Mouse (Mus musculus): ENCODE measurements at regions not wholly inside any gene's neighbourhood (a gene's known extent, or its start where the extent isn't known, plus 50 kb on each side); places are given as distances from the start of the nearest gene placed in this dataset.

GRCm38 (mm10) chr12:112376236-112376635 is 113.0 kb upstream of the A530016L24Rik start:
- no peak for DNase-seq (ENCODE audit: low read depth, low spot score)

DNA sequence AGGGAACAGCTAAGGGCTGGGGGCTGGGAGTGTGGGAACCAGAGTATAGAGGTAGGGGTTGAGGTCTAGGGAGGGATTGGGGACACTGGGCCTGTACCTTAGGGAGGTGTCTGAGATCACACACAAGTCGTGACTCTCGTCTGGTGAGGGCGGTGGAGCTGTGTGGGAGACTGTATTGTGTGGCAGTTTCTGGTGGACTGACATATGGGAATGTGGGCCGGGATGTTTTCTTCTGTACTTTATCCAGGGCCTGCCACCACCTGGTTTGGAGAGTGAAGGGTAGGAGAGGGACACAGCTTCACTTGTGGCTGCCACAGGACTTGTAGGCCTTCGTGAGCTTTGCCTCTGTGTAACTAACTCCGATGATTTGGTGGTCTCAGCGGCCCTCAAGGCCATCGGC is 112.5 kb upstream of the A530016L24Rik start:
- no peak for DNase-seq (ENCODE audit: low read depth, low spot score)

DNA sequence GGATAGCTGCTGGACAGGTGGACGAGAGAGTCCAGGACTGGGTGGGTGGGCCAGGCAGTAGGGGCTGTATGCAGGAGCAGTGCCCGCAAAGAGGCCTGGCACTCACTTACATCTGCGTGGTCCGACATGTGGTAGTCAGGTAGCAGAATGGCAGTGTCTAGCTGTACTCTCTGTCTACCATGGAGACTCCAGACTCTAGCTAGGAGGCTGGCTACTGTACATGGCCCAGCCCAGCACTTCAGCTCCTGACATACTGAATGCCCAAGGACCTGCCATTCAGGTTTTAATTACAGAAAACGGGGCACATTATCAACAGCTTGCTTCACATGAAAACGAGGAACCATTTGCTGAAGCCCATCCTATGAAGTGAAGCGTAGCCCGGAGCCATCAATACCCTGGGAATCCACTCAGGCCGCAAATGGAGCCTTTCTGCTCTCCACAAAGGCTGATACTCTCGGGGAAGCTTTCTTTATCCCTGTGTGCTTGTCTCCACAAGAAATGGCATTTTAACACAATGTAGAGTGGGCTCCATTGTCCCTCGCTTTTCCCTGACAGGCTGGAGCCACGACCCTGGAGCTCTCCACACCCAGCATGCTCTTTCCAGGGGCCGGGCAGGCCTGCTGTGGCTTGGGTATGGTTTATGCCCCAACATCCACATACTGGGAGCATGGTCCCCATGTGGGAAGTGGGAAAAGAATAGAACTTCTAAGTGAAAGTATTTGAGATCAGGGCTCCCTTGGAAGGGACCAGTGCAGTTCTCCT is 110.6 kb upstream of the A530016L24Rik start:
- DNase-seq (ENCODE audit: low read depth, low spot score): no peak

DNA sequence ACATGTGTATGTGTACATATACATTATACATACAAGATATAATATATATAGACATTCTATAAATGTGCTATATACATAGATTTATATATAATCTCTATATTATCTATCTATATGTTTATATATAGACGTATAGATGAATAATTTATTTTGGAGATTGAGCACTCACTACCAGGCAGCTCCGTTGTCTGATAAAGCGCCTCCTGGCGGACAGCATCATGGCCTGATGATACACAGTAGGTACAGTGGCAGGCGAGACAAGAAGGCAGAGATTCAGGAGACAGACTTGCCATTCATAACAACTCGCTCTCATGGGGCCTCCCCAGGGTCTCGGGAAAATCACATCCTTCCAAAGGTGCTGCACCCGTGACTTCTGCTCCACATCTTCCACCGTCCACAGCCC is 101.4 kb upstream of the A530016L24Rik start:
- DNase-seq (ENCODE audit: low read depth, low spot score): no peak

DNA sequence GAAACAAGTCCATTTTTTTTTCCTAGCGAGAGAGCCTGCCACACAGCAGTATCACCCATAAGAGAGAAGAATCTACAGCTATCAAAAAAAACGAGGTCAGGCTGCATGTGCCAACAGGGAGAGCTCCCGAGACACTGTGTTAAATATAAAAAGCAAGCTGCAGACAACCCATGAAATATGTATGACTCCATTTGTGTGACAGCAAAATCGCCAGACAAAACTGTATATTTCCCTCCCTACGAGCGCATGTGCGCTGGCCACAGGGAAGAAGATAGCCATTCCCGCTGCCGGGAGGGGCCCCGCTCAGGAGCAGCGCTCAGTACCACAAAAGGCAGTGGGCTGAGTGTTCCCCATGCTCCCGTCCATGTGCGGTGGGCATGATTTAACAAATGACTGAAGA is 93.3 kb upstream of the A530016L24Rik start:
- no peak for DNase-seq (ENCODE audit: low read depth, low spot score)

DNA sequence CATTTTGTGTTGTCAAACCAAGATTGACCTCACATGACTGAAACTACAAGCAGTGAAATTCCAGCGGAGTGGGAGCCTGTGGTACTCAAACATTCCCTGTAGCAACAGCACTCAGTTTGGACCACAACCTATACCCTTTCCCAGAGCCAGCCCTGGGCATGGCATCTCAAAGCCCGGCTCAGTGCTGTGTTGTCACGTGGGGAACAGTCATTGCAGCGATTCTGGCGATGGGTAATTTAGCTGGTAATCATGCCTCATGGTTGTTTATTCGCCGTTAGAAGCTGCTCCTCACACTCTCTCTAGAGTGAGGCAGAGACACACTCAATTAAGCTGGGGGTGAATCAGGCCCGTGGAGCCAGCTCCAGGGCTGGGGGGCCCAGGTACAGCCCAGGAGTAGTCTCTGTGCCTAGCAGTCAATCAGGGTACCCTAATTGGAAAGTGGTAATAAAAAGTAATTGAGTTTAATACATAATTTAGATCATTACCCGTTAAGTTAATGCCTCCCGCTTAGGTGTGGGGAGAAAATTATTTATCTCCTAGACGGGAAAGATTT is 85.5 kb upstream of the A530016L24Rik start:
- DNase-seq (ENCODE audit: low read depth, low spot score): no peak

DNA sequence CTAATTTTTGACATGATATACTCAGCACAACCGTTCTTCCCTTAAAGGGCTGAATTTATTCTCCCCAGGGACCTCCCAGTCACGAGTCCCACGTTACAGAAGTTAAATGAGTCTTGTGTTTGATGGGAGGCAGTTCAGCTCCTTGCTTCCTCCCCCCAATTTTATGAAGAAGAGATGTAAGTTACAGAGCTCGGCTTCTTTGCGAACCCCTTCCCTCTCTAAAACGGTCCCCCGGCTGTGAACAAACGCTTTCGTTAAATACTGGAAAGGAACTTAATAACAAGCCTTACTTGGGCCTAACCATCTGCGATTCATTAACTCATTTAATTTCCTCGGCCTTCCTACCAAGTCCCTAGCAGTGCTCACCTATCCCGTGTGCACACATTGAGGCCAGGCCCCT is 84.9 kb upstream of the A530016L24Rik start:
- DNase-seq (ENCODE audit: low read depth, low spot score): no peak

DNA sequence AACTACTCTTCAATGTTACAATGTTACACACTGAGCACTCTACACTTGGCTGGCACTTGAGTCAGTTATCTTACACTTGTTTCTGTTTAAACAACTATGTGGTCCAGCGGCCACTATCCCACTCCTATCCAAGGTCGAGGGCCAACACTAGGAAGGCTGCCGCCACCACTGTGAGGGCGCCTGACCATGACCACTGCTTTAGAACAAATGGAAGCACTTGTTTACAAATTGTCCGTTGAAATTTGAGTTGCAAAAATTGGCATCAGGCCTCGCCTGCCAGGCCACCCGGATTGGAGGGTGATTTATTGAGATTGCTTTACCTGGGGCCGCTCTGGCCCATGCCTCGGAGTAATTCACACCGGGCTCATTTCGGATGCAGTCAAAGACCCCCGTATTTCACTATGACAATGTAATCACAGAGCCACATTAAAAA is 83.5 kb upstream of the A530016L24Rik start:
- no peak for DNase-seq (ENCODE audit: low read depth, low spot score)

- peak; percentile 16 for DNase-seq (ENCODE audit: low read depth, low spot score)
These were observed 77.5 kb upstream of the A530016L24Rik start for GRCm38 (mm10) chr12:112411612-112412350.

- no peak for DNase-seq (ENCODE audit: low read depth, low spot score)
These were observed 76.9 kb upstream of the A530016L24Rik start for GRCm38 (mm10) chr12:112412351-112412697.

DNA sequence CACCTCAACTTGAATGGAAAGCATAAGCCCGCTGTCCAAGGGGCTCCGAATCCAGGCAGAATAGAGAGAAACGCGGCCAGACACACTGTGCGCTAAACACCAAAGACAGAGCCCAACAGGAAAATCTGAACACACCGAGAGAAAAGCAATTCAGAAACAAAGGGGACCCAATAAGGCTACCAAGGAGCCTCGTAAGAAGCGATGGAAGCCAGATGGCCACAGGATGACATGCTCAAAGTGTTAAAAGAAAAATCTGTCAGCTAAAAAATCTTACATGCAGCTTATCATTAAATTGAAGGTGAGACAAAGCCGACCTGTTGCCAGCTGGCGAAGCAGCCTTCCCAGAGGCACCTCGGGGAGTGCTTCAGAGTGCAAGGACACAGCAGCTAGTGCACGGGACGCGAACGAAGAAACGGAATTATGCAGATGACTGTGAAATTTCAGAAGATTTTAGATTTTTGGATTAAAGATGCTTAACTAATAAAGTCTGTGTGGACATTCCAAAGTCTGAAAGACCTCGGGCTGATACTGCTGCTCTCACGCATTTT is 73.2 kb upstream of the A530016L24Rik start:
- DNase-seq (ENCODE audit: low read depth, low spot score): no peak

GRCm38 (mm10) chr12:112416537-112416936 is 72.7 kb upstream of the A530016L24Rik start:
- no peak for DNase-seq (ENCODE audit: low read depth, low spot score)

- no peak for DNase-seq (ENCODE audit: low read depth, low spot score)
These were observed 70.6 kb upstream of the A530016L24Rik start for GRCm38 (mm10) chr12:112418636-112419035.

DNA sequence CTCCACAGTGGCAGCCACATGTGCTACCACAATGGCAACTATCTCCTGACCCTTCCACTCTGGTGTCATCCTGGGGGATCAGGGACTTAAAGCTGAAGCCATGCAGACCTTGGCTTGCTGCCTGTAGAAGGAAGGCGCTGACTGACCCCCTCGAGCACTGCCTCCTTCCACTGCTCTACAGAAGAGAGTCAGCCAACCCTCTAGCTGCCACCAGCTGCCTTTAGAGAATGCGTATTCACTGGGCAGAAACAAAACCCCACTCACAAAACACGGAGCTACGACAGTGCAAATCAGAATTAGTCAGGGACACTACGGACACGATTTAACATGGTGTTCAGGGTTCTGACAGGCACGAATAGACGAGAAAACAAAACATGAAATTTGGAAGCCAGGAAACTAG is 67.1 kb upstream of the A530016L24Rik start:
- DNase-seq (ENCODE audit: low read depth, low spot score): no peak

- no peak for DNase-seq (ENCODE audit: low read depth, low spot score)
These were observed 65.1 kb upstream of the A530016L24Rik start for GRCm38 (mm10) chr12:112424150-112424549.

DNA sequence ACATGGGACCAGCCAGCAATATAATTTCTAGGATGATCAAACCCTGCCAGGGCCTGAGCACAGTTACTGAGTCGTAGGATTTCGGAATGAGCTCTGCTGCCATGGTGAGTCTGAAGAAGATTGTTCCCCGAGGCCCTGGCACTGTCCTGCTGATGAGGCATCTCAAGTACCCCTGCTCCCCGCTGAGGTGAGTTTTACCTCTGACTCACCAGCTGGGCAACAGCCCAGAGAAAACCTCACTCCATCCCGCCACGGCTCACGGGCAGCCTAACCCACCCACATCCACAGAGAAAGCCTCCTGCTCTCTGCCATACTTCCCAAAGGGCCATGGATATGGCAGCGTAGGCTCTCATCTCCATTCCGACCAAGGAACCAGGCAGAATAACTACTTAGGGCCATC is 62.6 kb upstream of the A530016L24Rik start:
- no peak for DNase-seq (ENCODE audit: low read depth, low spot score)

DNA sequence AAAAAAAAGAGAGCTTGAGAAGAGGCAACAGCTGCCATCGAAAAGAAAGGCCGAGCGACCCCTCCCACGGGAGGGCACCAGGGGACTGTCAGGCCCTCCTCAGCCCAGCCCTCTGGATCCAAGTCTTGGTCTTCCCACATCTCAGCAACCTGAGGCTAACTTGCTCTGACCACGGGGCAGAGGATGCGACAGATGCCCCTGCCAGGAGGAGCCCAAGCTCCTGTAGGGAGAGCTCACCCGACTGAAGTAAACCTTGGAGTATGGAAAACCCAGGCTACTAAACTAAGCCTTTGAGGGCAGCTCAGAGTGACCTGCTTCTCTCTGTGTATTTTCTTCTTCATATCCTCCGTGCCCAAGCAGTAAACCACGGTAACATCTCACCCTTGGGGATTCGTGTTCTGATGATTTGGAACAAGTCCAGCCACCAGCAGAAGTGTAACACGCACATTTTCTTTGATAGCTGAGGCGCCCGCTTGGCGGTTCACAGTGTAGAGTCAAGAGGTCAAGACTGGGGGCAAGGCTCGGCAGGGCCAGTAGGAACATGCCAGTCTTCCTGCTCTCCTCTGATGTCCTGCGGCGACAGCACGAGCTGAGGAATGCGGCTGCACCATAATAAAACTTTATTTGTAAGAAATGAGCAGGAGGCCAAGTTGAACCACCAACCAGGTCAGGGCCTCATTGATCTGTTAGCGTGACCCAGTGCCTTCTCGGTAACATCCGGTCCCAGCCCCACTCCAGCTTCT is 59.0 kb upstream of the A530016L24Rik start:
- no peak for DNase-seq (ENCODE audit: low read depth, low spot score)

DNA sequence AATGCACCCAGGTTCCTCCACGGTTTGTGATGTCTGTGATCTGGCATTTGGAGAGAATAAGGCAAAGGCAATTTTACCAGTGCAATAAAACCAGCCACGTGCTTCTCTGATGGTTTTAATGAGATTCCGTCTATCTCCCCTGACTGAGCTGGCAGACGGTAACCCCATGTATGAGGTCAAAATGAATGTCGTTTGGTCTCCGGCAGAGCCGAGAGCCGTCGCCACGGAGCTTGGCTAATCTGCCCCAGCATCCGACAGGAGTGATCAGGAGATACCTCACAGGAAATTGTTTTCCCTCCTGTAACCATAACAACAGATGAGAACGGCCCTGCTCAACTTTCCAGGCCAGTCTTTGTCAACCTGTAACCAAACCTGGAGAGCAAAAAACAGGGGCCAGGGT is 55.9 kb upstream of the A530016L24Rik start:
- DNase-seq (ENCODE audit: low read depth, low spot score): no peak

DNA sequence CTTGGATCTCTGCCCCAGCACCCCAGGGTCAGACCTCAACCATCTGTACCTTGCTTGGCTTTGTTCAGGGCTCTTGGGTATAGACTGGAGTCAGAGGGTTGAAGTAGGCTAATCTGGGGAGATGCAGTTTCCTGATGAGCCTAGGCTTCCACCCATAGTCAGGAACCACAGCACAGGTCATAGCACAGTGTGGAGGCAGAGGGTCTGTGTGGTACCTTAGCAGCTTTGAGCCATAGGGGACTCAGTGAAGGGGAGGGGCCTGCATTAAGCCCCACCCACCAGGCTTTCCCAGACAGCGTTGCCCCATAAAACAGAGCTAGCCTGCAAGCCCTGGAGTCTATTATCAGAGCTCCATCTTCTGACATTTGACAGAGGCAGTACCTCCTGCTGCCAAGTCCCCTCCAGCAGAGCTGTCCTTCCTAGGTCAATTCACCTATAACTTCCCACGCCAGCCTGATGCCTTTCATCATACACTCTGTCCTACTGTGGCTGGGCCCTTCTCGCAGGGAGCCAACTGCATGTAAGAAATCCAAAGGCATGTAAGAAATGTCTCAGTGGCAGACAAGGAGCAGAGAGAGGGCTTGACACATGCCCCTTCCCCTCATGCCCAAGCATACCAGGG is 54.5 kb upstream of the A530016L24Rik start:
- no peak for DNase-seq (ENCODE audit: low read depth, low spot score)

GRCm38 (mm10) chr12:112435295-112436110 is 53.7 kb upstream of the A530016L24Rik start:
- no peak for DNase-seq (ENCODE audit: low read depth, low spot score)

- DNase-seq (ENCODE audit: low read depth, low spot score): no peak
These were observed 52.2 kb upstream of the A530016L24Rik start for GRCm38 (mm10) chr12:112437046-112437445.

All from CD4-positive helper T cell, adult 2 months (primary cell).